Mouse (Mus musculus) CD8-positive naive resting alpha-beta T cell, adult 2 months (primary cell): Measurements from ENCODE around the gene Pard6a.

Source experiments
- DNase-seq, 2 experiments: peaks; one replicate each; pipeline ENCODE4 v3.0.0; 2022; ENCODE audit warnings: low read depth in 2 of 2, low spot score in 2 of 2

The Pard6a gene

DNA sequence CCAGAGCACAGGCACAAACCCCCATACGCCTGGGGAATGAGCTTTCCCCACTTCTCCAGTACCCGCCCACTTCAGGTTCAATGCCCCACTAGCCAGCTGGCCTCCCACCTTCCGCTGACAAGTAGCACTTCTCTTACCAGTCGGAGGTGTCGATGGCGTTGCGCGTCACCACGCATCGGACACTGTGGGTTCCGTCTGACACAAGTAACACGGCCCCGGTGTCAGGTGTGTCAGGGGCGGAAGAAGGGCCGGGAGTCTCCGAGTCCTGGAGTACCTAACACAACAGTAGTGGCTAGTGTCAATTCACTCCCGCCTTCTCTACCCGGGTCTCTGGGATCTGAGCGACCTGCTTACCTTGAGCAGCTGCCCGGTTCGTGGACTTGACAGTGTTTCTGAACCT is 382 bp upstream of the Pard6a start:
- DNase-seq, result no peak

DNA sequence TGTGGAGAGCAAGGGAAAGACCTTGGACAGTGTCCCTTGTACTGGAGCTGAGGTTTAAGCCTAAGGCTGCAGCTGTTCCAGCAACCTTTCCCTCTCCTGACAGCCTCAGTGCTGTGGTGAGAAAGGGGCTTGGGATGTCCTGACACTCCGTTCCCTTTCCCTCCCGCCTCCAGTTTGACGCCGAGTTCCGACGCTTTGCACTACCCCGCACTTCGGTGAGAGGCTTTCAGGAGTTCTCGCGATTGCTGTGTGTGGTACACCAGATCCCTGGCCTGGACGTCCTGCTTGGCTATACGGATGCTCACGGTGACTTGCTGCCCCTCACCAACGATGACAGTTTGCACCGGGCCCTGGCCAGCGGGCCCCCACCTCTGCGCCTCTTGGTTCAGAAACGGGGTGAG is 1.1 kb downstream of the Pard6a start:
- DNase-seq, result no peak

DNA sequence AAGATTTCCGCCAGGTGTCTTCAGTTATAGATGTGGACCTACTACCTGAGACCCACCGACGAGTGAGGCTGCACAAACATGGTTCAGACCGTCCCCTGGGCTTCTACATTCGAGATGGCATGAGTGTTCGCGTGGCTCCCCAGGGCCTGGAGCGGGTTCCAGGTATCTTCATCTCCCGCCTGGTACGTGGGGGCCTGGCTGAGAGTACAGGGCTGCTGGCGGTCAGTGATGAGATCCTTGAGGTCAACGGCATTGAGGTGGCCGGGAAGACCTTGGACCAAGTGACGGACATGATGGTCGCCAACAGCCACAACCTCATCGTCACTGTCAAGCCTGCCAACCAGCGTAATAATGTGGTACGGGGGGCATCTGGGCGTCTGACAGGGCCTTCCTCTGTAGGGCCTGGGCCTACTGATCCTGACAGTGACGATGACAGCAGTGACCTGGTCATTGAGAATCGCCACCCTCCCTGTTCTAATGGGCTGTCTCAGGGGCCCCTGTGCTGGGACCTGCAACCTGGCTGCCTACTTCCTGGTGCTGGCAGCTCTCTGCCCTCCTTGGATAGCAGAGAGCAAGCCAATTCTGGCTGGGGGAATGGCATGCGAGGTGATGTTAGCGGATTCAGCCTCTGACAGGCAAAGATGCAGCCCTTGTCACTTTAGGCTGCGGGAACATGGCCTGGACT is 1.9 kb downstream of the Pard6a start:
- no peak for DNase-seq

DNA sequence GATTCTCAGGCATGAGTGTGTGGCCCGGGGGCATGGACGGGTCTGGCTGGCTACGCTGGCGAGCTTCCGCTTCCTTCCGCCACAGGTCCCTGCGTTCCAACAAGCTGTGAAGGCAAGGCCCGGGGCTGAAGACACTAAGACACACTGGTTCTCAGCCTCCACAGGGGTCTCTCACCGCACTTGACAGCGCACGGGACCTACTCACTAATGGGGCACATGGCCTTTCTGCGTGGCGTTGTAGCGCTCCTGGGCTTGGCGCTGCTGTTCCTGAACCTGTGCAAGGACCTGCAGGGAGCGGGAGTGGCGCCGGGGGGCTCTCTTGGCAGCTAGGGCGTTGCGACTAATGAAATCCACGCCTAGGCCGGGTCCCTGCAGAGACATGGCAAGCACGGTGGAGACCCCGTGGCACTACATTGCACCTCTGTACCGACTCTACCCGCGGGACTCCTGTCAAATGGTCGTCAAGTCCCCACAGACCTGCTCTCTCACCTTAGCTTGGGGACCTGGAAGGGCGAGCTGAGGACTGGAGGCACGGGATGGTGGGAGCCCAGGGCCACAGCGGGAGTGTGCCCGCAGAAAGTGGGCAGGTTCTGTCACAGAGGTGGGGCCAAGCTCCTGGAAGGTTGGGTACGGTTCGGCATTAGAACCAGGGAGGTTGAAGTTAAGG is 3.3 kb downstream of the Pard6a start:
- DNase-seq, result no peak

DNA sequence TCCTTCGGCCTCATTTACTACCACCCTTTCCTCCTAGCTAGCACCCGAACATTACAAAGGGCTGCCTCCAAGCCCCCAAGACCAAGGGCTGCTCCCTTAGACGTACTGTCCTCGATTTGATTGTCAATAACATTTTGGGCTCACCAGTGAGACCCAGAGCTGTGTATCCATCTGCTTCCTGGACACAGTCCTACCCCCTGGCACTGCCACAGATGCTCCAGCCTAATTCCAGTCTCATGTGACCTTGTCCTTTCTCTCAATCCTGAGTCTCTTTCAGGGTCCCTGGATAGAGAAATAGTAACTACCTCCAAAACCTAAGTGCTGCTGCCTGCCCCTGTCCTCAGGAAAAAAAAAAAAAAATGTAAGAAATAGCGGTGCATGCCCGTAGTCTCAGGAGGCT is 4.0 kb downstream of the Pard6a start:
- no peak for DNase-seq

DNA sequence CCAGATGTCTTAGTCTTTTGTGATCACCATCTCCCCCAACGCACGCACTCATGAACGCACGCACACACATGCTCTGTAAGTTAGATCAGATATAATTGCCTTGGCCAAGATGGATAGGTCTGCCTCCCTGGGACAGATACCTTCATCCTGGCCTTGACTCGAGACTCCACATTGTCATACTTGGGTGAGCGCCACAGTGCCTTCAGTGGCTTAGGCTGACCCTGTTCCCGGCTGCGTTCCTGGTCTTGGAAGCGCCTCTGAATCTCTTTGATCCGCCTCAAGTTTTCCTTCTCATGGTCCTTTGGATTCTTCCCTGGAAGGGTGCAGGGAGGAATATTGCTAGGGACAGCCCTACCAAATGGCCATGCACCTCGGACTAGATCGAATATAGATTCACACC is 5.5 kb downstream of the Pard6a start:
- DNase-seq, result no peak

DNA sequence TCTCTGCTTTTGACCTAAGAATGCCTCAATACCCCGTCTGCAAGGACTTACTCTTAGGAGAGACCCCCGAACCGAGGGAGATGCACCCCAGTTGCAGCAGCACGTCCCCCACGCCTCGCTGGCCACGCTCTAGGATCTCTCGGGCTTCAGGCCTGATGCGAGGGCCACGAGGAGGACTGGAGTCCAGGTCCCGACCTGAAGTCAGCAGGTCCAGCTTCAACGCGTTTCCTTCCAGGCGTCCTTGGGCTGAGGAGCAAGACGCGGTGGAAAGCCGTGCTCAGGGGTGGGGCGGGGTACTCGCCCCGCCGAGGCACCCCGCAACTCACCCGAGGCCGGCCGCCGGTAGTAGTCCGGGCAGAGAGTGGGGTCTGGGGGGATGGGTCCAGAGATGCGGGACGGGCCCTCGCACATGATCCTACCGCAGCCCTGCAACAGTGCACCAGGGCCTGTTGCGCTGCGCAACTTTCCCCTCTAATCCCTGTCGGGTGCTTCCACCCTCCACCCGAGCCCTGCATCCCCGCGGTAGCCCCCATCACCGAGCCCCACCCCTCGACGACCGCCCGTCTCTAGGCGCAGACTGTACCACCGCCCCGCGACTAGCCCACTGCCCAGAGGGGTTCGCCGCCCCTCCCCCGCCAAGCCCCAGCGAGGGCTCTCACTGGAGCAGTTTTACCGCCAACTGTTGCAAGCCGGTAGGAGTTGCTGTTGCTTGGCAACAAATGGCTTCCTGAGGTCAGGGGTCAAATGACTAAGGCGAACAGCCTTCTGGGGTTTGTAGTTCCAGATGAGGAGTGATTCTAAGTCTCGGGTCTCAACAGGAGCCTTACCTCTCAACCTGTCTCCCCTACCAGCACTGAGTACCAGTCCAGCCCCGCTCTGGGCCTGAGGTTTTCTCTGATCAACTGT is 6.8 kb downstream of the Pard6a start, which contains the start of the genes 4933405L10Rik and Enkd1:
Gene 4933405L10Rik, plus strand, starts transcription at position 158 of the 906 bp plus-strand sequence.
Gene Enkd1, minus strand, starts transcription at position 713 of the 906 bp plus-strand sequence.
- peak; percentile 61 to 84 for DNase-seq

DNA sequence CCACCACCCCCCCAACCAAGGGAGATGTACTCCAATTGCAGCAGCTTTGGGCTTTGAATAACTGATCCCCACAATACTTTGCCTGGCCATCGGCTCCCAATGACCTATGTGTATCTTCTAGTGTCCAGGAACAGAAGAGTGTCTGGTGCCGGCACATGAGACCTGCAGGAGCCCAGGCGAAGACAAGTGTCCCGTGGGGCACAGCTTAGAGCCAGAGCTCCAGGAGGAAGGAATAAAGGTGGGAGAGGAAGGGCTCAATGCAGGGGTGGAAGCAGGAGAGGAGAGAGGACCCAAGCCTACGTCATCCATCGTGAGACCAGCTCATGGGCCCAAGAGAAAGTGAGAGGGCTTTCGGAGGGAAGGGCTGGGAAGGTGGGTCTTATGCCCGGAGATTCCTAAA is 7.7 kb downstream of the Pard6a start:
- no peak for DNase-seq

DNA sequence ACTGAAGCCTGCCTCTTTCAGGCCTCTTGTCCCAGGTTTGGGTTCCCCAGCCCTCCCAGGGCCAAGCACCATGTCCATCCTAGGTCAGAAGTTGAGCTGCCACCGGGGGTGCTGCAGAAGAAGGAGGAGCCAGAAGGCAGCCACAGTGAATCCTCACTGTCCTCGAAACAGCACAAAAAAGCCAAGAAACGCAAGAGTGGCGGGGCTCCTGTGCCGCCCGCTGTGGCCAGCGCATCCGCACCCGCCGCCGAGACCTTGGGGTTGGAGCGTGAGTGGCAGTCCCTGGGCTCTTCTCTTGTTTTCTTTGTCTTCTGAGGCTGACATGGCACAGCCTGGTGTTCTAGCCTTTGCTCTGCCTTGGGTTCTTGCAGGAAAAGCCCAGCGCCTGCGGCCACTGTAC is 8.4 kb downstream of the Pard6a start:
- DNase-seq, result no peak

DNA sequence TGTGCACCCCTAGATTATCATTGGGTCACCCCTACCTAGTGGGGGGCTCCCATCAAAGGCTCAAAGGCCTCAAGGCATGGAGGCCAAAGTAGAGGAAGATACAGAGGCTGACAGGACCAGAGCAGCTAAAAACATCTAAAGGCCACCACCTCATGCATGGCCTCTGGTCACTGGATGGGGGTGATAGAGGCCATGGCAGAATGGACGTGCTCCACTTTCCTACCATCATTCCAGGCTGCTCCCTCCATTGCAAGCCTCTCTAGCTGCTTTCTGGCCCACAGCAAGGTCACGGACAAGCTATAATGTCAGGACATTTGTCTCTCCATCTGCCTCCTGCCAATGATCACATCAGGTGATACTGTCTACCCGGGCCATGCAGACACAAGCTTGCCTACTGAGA is 11.3 kb downstream of the Pard6a start:
- DNase-seq, result no peak

DNA sequence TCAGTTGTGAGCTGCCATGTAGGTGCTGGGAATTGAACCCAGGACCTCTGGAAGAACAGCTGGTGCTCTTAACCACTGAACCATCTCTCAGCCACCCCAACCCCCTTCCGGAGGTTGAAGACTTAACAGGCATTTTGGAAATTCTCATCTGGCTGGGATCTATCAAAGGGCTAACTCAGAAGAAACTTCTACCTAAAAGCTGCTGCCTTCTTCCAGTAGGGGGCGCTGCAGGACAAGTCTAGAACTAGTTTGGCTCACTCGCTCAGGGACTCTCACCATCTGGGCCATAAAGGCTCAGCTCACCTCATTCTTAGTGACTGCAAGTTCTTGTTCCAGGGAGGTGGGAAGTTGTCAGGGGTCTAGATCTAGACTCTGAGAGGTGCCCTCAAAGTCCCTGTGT is 13.2 kb downstream of the Pard6a start:
- peak; percentile 91 to 92 for DNase-seq

DNA sequence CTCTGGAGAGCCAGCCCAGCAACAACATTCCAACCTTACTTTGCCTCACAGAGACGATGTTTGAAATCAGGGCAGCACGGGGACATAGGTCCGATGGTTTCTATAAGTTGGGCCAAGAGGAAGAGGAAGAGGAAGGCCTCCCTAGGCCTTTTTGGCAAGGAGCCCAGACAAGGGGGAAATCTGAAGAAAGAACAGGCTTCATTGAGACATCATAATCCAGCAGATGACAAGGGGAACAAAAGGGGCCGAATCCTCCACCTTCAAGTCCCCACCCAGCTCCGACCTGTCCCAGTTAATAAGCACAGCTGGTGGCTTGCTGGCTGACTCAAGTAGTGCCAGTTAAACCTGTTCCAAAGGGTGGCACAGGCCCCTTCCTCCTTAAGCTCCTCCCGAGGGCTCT is 14.1 kb downstream of the Pard6a start:
- no peak for DNase-seq

DNA sequence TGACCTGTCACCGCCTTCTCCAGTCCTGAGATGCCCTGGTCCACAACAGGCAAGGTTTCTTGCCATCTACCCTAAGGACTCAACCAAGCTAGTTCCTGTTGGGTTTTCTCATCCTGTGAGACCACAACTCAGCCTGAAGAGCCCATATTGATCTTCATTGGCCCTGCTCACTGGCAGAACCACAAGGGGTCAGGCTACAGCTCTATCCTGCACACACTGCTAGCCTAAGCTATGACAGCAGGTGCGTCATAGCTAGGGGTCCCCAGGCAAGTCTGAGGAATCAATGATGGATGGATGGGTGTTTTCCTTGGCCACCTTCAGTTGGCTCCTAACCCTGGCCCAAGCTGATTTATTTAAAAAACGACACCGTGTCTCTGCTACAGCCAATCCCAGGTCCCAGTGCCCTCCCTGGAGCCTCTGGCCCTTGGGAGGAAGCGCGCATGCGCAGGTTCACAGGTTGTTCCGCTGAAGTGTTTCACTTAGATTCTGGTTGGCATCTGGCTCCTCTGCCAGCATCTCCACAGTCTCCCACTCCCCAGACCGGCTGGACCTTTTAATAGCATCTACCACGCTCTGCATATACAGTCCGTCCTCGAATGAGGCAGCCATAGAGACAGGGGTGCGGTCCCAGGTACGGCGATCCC is 15.5 kb downstream of the Pard6a start:
- DNase-seq, result no peak

DNA sequence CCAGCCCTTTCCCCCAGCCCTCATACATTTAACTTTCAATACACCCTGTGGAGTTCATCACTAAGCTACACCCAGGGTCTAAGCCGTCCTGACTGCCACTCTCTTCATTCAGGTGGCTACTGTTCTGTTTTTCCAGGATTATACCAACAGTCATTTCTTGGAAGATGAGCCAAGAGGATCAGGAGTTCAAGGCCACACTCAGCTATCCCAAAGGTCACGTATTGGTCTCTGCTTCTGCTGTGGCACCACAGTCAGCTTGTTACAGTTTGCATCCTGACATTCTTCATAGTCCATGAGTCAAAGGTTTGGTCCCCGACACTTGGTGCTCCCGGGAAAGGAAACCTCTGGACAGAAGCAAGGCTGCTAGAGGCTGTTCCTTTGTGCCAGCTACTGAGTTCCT is 18.7 kb downstream of the Pard6a start:
- no peak for DNase-seq

DNA sequence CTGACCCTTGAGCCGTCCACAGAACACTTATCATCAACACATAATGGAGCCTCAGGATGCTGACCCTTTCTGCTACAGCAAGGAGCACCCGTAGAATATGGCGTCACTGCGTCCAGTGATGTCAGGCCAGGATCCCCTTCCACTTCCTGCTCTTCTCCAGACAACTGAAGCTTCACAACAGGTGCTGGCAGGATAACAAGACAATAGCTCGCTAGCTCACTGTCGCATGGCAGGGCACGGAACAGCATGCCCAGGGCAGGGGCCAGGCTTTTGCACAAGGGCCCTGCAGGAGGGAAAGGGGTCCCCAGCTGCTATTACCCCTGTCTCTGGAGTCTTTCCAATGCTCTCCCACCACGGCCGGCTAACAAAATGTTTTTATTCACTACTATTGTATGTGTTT is 21.9 kb downstream of the Pard6a start:
- DNase-seq, result no peak

DNA sequence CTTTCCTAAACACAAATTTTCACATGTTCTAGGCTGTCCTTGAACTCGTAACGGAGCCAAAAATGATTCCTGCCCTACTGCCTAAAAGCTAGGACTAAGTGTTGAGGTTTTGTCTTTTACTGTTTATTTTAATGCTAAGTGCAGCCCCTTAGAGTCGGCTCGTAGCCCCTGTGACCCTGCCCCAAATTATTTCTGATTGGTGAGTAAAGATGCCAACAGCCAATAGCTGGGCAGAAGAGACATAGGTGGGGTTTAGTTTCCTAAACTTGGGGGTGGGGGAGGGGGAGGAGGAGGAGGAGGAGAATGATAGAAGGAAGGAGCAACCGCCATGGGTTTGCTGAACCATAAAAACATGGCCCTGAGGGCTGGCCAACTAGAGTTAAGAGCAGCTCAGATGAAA is 24.8 kb downstream of the Pard6a start:
- DNase-seq, result no peak

DNA sequence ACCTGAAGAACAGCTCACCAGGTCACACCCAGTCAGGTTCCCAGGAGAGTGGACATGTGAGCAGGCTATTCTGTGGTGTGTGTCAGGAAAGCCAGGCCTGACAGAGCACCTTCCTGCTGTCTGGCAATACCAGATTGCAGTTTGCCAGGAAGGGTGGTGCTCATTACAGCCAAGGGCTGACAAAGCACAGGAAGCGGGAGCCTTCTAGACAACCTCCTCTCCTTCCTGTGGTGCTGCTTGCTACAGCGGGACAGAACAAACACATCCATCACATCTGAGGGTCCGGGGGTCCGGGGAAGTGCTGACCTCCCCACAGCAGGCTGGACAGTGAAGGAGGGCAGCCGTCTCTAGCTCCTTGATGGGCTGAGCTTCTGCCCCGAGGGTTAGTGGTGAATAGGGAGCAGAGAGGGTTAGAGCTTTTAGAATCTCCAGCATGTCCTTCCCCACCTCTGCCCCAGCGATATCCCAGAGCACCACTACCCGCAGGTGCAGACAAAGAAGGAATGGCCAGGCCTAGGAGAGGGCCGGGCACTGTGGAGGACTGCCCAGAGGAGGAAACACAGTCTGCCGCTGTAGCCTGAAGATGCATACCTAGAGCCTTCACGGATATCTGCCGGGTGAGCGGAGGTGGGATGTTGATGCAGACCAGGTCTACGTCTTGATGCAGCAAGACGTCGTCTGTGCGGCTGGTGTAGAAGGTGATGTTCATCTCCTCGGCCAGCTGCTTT is 26.6 kb downstream of the Pard6a start:
- DNase-seq, result peak; percentile 39 to 42

DNA sequence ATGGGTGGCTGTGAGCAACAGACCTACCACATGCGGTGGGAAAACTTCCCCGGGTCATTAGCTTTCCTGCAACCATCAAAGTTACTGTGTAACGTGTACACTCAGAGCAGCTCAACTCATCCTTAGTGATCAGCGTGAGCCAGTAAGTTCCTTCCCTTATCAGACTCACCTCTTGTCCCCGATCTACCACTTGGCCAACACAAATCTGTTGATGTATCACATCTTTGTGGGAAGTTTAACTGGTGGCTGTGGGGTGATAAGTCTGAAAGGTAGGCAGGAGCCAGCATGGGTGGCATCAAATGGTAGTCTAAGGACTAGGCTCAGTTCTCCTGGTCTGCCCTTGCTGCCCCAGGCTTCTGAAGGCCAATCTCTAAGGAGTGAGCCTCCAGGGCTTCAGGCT is 31.2 kb downstream of the Pard6a start:
- no peak for DNase-seq

DNA sequence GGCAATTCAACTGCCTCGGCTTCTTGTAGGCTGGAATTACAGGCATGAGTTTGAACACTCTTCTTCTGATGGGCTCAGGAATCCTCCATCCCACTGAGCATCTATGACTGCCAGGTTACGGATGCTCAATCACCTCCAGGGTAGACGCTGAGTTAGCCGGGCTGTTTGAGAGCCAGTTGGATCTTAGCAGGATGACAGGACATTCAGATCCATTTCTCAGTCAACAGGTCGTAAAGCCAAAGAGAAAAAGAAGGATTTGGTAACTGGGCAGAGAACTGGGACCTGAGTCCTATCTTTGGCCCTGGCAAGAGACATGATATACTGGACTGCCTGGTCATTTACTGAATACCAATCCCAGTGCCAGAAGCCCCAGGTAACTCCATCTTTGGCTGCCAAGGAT is 38.3 kb downstream of the Pard6a start:
- DNase-seq, result no peak

DNA sequence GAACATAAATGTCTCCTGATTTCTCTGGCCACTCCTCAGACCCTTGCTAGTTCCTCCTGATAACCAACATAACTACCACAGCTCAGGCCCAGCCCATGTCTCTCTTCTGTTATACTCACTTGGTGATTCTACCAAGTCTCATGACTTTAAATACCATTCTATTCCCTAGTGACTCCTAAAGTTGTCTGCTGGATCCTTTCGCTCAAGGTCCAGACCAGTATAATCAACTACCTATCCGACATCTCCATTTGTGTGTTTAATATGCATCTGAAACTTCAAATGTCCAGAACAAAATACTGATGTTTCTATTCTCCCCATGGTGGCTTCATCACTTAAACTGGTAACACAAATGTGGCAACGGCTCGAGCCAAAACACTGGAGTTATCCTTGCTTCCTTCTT is 42.4 kb downstream of the Pard6a start:
- DNase-seq, result no peak

DNA sequence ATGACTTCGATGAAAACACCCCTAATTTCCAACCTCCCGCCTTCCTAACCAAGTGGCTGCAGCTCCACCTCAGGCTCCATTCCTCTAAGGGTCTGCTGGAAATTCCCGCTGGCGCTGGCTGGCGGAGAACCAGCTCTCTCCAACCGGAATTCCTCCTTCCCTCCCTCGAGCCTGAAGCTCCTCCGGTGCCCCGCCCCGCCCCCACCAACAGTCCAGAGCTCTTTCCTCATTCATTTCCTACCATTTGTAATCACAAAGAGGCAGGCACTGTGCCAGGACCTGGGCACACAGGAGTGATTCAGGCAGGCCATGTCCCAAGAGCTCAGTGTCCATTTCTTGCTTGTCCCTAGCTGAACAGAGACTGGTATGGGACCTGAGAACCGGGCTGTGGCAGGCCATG is 49.7 kb downstream of the Pard6a start:
- DNase-seq, result no peak
